Mouse (Mus musculus) forebrain, embryonic 16.5 days (tissue): ENCODE measurements around the gene Zpbp. TPM values are rescaled to one million over a fixed set of nuclear protein-coding genes. Genes with fewer than 3 reads are reported as not detected.

Source experiments
- ATAC-seq: fragments of 200-750 bp; cut with Nextera tagmentation; 2 replicates; pipeline ENCODE4 v1.8.0; 2017; ENCODE audit warnings: mild to moderate bottlenecking, moderate library complexity
- H3K27ac ChIP-seq: fragments of 300-500 bp; sonication (generic); 2 replicates; pipeline ENCODE4 v1.5.1; 2014; ENCODE audit warnings: low read length, control low read depth
- H3K27me3 ChIP-seq: fragments of 300-500 bp; sonication (generic); replicated peaks from 2 replicates; pipeline ENCODE4 v1.6.1; 2014; ENCODE audit warnings: low read length; ENCODE audit not compliant: control insufficient read depth, insufficient read depth
- H3K36me3 ChIP-seq: fragments of 300-500 bp; sonication (generic); 2 replicates; pipeline ENCODE4 v1.6.1; 2014; ENCODE audit not compliant: control insufficient read depth, insufficient read depth
- H3K4me1 ChIP-seq: fragments of 300-500 bp; sonication (generic); replicated peaks from 2 replicates; pipeline ENCODE4 v1.6.1; 2014; ENCODE audit warnings: low read length; ENCODE audit not compliant: control insufficient read depth, insufficient read depth
- H3K4me2 ChIP-seq: fragments of 300-500 bp; sonication (generic); 2 replicates; pipeline ENCODE4 v1.6.1; 2014; ENCODE audit warnings: mild to moderate bottlenecking, low read length, control low read depth
- H3K4me3 ChIP-seq: fragments of 300-500 bp; sonication (generic); replicated peaks from 2 replicates; pipeline ENCODE4 v1.5.1; 2014; ENCODE audit warnings: mild to moderate bottlenecking, low read length, control low read depth
- H3K9ac ChIP-seq: fragments of 300-500 bp; sonication (generic); replicated peaks from 2 replicates; pipeline ENCODE4 v1.6.1; 2014; ENCODE audit warnings: low read depth, low read length, control low read depth
- H3K9me3 ChIP-seq: fragments of 300-500 bp; sonication (generic); 2 replicates; pipeline ENCODE4 v1.6.1; 2016; ENCODE audit warnings: low read length; ENCODE audit not compliant: control insufficient read depth
- WGBS: fragments of 180-500 bp; shearing (Covaris S2); extraction: QIAGEN DNeasy Blood & Tissue Kit; methylation state at CpG from one replicate; pipeline ENCODE4 v1.1.7; 2014; 5-methylcytosine and 5-hydroxymethylcytosine counted together
- polyA plus RNA-seq: library from polyadenylated mRNA; unstranded; fragments of >200 nt; fragmentation: Nextera tagmentation; extraction: Ambion mirVana; gene quantifications from 2 replicates; pipeline ENCODE4 v1.2.1, GENCODE M21; 2015

The Zpbp gene
- polyA plus RNA-seq = 0.40 and 0.85 TPM in 2 replicates

- no peaks in the 10 kb centered on the region for H3K36me3 ChIP-seq
- H3K27ac ChIP-seq = peak within 1 kb of the TSS; percentile 3; the same call in 1 of the 2 replicates
- WGBS = 2% methylated on average over 63 of the region's 66 CpGs
- peak within 1 kb of the TSS; percentile 66 for H3K4me3 ChIP-seq
- H3K4me1 ChIP-seq = no peaks in the 10 kb centered on the region
- peak; percentile 96 for ATAC-seq
- H3K9me3 ChIP-seq = no peaks in the 10 kb centered on the region
- no peaks in the 10 kb centered on the region for H3K27me3 ChIP-seq
- H3K4me2 ChIP-seq = peak within 1 kb of the TSS; percentile 64
- peak within 1 kb of the TSS; percentile 72 for H3K9ac ChIP-seq
These were observed at the start of gene Zpbp, which contains the start of gene Spata48 for GRCm38 (mm10) chr11:11461635-11462560. Gene Zpbp, minus strand, starts transcription at chr11:11462408. Gene Spata48, plus strand, starts transcription at chr11:11462094.

GRCm38 (mm10) chr11:11509413-11509812 lies 47.2 kb upstream of the Zpbp start:
- Histone ChIP-seq H3K4me1 (no peaks in the 10 kb centered on the region), H3K27me3 (no peaks in the 10 kb centered on the region), H3K36me3 (no peaks in the 10 kb centered on the region), H3K9me3 (no peaks in the 10 kb centered on the region), H3K27ac (no peak overlapping the region), H3K4me3 (no peak overlapping the region), H3K4me2 (no peak overlapping the region), H3K9ac (no peak overlapping the region)
- WGBS = 63% methylated on average over 2 of the region's 2 CpGs
- no peak for ATAC-seq

GRCm38 (mm10) chr11:11506187-11506586 lies 44.0 kb upstream of the Zpbp start:
- ATAC-seq = no peak
- H3K4me2 ChIP-seq = no peak overlapping the region
- H3K27me3 ChIP-seq = no peaks in the 10 kb centered on the region
- H3K4me1 ChIP-seq = no peaks in the 10 kb centered on the region
- H3K4me3 ChIP-seq = no peak overlapping the region
- no peak overlapping the region for H3K27ac ChIP-seq
- H3K9me3 ChIP-seq = no peaks in the 10 kb centered on the region
- H3K36me3 ChIP-seq = no peaks in the 10 kb centered on the region
- WGBS = 86% methylated on average over 2 of the region's 2 CpGs
- no peak overlapping the region for H3K9ac ChIP-seq

GRCm38 (mm10) chr11:11499944-11500343 lies 37.7 kb upstream of the Zpbp start:
- H3K9ac ChIP-seq = no peak overlapping the region
- WGBS = 22% methylated on average over 10 of the region's 10 CpGs
- no peak for ATAC-seq
- no peak overlapping the region for H3K4me3 ChIP-seq
- no peak overlapping the region for H3K27ac ChIP-seq
- H3K27me3 ChIP-seq = no peaks in the 10 kb centered on the region
- no peaks in the 10 kb centered on the region for H3K9me3 ChIP-seq
- H3K36me3 ChIP-seq = no peaks in the 10 kb centered on the region
- H3K4me1 ChIP-seq = no peaks in the 10 kb centered on the region
- H3K4me2 ChIP-seq = no peak overlapping the region

GRCm38 (mm10) chr11:11495697-11496096 lies 33.5 kb upstream of the Zpbp start:
- Histone ChIP-seq H3K9me3 (no peaks in the 10 kb centered on the region), H3K4me3 (no peak overlapping the region), H3K4me1 (no peaks in the 10 kb centered on the region), H3K9ac (no peak overlapping the region), H3K27ac (no peak overlapping the region), H3K27me3 (no peaks in the 10 kb centered on the region), H3K36me3 (no peaks in the 10 kb centered on the region), H3K4me2 (no peak overlapping the region)
- WGBS = 94% methylated on average over 2 of the region's 2 CpGs
- no peak for ATAC-seq

GRCm38 (mm10) chr11:11492044-11492443 lies 29.8 kb upstream of the Zpbp start:
- Histone ChIP-seq H3K4me2 (no peak overlapping the region), H3K4me1 (no peaks in the 10 kb centered on the region), H3K9ac (no peak overlapping the region), H3K36me3 (no peaks in the 10 kb centered on the region), H3K9me3 (no peaks in the 10 kb centered on the region), H3K27ac (no peak overlapping the region), H3K4me3 (no peak overlapping the region), H3K27me3 (no peaks in the 10 kb centered on the region)
- no peak for ATAC-seq
- 60% methylated on average over 5 of the region's 5 CpGs for WGBS

- no peak overlapping the region for H3K9ac ChIP-seq
- no peak overlapping the region for H3K4me2 ChIP-seq
- no peak for ATAC-seq
- H3K27me3 ChIP-seq = no peaks in the 10 kb centered on the region
- no peaks in the 10 kb centered on the region for H3K9me3 ChIP-seq
- no peaks in the 10 kb centered on the region for H3K4me1 ChIP-seq
- 57% methylated on average over 8 of the region's 8 CpGs for WGBS
- H3K4me3 ChIP-seq = no peak overlapping the region
- H3K36me3 ChIP-seq = no peaks in the 10 kb centered on the region
- no peak overlapping the region for H3K27ac ChIP-seq
These were observed 22.2 kb upstream of the Zpbp start for GRCm38 (mm10) chr11:11484378-11484777.

GRCm38 (mm10) chr11:11468924-11469323 lies 6.7 kb upstream of the Zpbp start:
- no peak overlapping the region for H3K9ac ChIP-seq
- H3K9me3 ChIP-seq = no peaks in the 10 kb centered on the region
- no peak overlapping the region for H3K4me2 ChIP-seq
- H3K27ac ChIP-seq = no peak overlapping the region
- no peak for ATAC-seq
- H3K4me3 ChIP-seq = no peak overlapping the region
- H3K36me3 ChIP-seq = no peaks in the 10 kb centered on the region
- H3K4me1 ChIP-seq = no peaks in the 10 kb centered on the region
- H3K27me3 ChIP-seq = no peaks in the 10 kb centered on the region

- no peak for ATAC-seq
- Histone ChIP-seq H3K36me3 (no peaks in the 10 kb centered on the region), H3K4me2 (peak overlapping the region; percentile 64), H3K27me3 (no peaks in the 10 kb centered on the region), H3K4me1 (no peaks in the 10 kb centered on the region), H3K9me3 (no peaks in the 10 kb centered on the region), H3K27ac (no peak overlapping the region), H3K9ac (peak overlapping the region; percentile 72), H3K4me3 (peak overlapping the region; percentile 66)
- WGBS = 84% methylated on average over 5 of the region's 5 CpGs
These were observed 318 bp upstream of the Zpbp start for GRCm38 (mm10) chr11:11462561-11462890.
